Mouse (Mus musculus) lung, adult 2 months (tissue): Measurements from ENCODE around the gene Baz2b.

Experiments
- CTCF ChIP-seq: fragments of 200-500 bp; IDR thresholded peaks from 2 replicates; pipeline ENCODE4 v1.5.1; 2011; ENCODE audit warnings: mild to moderate bottlenecking, low read length, control low read depth; ENCODE audit not compliant: insufficient read depth
- POLR2A ChIP-seq: fragments of 200-500 bp; IDR thresholded peaks from 2 replicates; pipeline ENCODE4 v1.6.1; 2011; ENCODE audit warnings: low read depth, mild to moderate bottlenecking, control low read depth, low read length, borderline replicate concordance; ENCODE audit errors: extremely low read depth

- TF ChIP-seq POLR2A (0 out of 2 replicates have a peak, but pooled peaks have one; percentile 5), CTCF (no peak)
Measured at GRCm38 (mm10) chr2:60124648-60125048, 85.0 kb downstream of the Baz2b start.
